Mouse (Mus musculus) layer of hippocampus, postnatal 36 days (tissue): Measurements from ENCODE around the gene Pfkfb4. TPM values are rescaled to one million over a fixed set of nuclear protein-coding genes. Genes with fewer than 3 reads are reported as not detected.

ENCODE experiments used
- DNase-seq, 2 experiments: peaks; one replicate each; pipeline ENCODE4 v3.0.0; 2022
- total RNA-seq, 2 experiments: library from RNA; stranded (reverse); gene quantifications; 2 replicates each; pipeline ENCODE4 v1.2.3; 2021

Pfkfb4 gene
- 10 to 100 TPM; 10.2 to 15.4 TPM for total RNA-seq

DNA sequence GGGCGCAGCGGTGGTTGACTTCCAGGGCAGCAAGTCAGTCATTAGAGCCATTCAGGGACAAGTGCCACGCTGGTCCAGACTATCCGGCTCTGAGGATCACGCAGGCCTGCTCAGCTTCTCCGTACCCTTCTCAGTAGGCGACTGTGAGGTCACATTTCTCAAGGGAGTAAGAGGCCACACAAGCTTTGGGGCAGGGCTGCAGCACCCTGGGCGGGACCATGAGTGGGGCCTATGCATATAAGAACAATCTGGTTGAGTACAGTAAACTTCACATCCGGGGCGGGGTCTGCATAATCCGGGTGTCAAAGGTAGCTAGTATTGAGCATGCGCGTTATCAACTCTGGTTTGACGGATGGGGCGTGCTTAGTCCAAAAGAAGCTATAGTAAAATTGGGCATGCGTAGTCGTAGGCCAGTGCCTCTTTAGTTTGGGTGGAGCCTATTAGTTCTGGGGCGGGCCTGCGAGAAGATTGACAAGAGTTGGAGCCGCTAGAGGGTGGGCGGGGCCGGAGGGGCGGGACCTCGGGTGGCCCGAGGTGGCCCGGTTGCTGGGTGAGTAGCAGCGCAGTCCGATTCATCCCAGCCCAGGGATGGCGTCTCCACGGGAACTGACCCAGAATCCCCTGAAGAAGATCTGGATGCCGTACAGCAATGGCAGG lies at the start of gene Pfkfb4:
Gene Pfkfb4, plus strand, starts transcription at position 351 of the 657 bp plus-strand sequence.
- DNase-seq, result peak; percentile 87 to 89

DNA sequence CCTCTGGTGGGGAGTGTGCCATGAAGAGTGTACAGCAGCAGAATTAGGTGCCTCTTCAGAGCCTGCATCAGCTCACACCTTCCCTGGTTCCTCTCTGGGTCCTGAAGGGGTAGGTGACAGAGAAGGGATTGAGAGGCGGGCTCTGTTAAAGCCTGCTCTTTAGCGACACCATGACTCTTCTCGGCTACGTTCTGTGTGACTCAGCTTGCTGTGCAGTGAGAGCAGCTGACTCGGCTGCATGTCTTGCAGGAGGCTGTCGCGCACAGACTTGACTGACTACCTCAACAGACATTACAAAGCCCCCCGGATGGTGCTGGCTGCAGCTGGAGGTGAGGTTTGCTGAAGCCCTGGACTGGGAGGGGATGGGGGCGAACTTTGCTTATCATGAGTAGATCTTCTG lies 46.5 kb upstream of the Pfkfb4 start:
- DNase-seq, result no peak

DNA sequence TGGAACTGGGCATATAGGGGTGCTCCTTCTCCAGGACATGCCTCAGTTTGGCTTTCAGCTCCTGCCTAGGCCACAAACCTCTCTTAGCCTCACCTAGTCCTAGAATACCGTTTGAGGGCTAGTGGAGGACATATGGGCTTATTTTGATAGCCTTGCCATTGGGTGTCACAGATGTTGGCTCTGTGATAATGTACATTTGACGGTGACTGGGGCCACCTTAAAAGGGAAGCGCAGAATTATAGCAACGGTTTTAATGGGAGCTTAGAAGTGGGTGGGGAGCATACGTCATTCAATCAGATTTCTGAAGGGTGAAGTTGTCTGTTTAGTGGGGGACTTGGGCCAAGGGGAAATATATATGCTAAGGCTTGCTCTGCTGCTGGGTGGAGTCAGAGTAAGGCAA lies 46.0 kb upstream of the Pfkfb4 start:
- DNase-seq, result no peak

DNA sequence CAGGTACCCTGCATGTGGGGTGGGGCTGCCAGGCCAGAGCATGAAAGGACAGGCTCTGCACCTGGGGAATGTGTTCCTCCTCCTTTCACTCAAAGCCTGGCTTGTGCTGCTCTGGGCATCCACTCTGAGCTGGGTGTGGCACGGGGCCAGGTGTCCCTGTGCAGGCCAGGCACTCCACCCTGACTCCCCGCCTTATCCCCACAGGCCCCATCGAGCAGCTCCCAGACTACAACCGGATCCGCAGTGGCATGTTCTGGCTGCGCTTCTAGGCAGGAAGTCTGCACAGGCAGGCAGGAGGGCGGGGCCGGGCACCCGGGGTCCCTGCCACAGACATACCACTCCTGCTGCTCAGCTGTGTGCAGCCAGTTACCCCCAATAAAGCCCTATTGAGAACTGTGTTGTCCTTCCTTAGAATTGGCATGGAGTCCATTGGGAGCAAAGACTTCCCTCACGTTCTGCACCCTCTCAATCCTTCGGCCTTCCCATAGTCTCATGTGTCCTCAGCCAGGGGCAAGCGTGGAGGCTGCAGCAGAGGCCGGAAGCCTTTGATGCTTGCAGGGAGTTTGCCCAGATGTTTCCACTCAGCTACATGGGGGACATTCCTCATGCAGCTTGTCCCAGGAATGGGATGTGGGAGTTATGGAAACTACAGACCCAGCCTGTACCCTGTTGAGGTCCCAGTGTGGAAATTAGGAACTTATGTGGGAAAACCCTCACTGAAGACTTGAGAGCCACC lies 42.2 kb upstream of the Pfkfb4 start:
- DNase-seq, result no peak

DNA sequence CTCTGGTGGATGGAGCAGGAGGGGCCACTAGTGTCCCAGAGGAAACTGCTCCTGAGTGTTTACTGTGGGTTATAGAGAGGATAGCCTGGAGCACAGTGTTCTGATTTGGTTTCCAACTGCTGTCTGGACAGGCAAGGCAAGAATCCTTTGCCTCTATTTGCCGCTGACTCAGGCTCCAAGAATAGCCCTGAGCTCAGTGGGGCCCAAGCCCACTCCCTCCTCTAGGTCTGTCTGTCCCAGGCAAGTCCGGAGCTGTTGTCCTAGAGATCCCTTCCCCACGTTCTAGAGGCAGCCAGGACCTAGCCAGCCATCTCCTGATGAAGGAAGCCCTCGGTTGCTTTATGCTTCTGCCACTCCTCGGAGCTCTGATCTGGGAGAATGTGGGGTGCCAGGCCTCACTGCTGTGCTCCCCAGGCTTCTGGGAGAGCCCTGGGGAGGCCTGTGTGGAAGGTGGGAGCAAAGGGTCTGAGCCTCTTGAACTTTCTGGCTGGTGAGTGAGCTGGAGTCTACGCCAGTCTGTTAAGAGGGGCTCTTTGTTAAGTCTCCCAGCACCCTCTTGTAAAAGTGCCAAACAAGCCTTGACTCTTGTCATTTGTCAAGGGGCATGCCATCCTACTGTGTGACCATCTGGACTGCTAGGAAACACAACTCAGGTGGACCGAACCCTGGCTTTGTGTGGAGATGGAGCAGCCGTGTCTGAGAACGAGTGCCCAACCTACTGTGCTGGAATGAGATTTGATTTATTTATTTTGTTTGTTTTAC lies 41.4 kb upstream of the Pfkfb4 start:
- DNase-seq, result no peak

DNA sequence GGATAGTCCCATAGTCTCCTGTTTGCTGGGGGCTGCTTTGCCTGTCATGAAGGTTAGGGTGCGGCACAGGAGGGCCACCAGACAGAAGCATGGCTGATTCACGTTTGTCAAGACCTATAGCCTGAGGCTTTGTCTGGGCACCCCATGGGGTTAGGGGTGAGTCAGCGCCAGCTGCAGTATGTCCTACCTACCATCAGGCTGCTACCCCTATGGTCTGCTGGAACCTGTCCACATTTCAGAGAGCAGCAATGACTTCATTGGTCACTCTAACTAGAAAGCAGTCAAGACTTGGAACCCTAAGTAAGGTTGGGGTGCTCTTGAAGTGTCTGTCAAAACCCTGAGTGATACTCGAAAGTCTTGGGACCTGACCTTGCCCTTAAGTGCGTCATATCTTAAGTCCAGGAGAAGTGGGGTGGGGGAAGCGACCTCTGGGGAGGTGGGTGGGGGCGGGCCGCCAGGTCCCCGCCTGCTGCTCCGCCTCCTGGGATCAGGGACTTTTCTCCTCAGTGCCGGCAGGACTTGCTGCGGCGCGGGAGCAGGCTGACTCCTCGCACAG lies 38.4 kb upstream of the Pfkfb4 start, which contains the start of gene Col7a1:
Gene Col7a1, plus strand, starts transcription at position 506 of the 556 bp plus-strand sequence.
- DNase-seq, result no peak

DNA sequence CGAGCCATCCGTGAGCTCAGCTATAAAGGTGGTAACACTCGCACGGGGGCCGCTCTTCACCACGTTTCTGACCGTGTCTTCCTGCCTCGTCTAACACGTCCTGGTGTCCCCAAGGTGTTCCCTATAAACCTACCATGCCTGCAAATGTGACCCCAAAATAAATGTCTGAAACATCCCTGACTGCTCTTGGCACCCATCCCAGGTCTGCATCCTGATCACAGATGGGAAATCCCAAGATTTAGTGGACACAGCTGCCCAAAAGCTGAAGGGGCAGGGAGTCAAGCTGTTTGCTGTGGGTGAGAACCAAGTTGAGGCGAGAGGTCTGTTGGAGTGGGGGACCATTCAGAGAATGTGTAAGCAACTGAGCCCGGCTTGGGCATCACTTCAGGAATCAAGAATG lies 36.3 kb upstream of the Pfkfb4 start:
- no peak for DNase-seq

DNA sequence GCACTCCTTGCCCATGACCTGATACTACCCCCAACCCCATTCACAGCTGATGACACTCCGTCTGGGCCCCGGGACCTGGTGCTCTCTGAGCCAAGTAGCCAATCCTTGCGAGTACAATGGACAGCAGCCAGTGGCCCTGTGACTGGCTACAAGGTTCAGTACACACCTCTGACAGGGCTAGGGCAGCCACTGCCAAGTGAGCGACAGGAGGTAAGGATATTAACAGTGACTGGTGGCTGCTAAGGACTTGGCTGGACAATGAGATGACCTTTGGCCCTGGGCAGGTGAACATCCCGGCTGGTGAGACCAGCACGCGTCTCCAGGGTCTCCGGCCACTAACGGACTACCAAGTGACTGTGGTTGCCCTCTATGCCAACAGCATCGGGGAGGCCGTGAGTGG lies 35.7 kb upstream of the Pfkfb4 start:
- DNase-seq, result no peak

DNA sequence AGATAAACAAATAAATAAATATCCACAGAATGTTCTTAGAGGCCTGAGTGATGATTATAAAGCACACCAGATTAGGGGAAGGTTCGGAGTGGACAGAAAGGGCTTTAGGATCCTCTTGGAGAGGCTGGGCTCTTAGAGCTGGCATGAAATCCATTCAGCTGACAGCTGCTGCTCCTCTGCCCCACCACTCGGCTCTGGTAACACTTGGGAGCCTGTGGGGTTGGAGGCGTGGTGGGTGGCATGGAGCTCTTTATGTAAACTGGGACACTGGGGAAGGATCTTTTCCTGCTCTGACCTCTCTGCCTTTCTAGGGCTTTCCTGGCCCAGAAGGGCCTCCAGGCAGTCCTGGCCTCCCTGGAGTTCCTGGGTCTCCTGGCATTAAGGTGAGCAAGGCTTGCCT lies 28.0 kb upstream of the Pfkfb4 start:
- no peak for DNase-seq

DNA sequence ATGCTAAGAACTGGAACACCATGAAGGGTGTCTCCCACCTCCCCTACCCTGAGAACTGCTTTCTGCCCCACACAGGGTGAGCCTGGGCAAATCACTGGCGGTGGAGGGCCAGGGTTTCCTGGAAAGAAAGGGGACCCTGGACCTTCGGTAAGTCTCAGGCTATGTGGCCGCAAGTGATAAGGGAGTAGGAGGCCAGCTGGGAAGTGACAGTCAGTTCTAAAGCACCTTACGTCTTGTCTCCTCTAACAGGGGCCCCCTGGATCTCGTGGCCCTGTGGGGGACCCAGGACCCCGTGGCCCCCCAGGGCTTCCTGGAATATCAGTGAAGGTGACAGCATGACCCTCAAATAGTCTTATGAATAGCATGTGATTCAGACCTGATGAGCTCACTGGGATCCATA lies 27.2 kb upstream of the Pfkfb4 start:
- no peak for DNase-seq

DNA sequence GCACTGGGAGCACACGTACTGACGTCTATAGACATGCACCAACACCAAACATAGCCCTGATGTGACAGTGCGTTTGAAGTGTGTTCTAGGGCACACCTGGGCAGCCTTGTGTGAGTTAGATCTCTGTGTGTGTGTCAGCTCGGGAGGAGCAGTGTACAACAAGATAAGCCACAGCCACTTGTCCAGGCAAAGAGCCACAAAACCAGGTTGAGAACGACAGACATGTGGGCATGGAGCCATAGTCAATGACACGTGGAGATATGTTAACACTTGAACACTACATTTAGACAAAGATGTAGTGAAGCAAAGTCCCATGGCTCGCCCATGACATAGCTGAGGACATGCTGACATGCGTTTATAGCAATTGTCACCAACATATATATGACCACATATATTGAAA lies 21.0 kb upstream of the Pfkfb4 start:
- DNase-seq, result no peak

DNA sequence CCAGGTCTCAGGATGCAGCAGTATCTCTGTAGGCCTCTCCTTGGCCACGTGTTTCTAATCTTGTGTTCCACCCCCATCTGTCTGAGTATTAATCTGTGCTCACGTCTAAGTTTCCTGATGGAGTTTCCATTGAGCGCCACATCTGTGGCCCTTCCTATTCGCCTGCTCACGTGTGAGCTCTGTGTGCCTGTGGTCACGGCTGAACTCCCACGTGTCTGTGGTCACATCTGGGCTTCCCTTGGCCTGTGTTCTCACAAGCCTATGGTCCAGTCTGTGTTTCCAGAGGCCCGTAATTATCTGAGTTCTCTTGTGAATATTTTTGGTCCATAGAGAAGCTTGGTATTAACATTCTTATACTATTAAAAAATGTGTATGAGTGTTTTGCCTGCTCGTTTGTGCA lies 15.1 kb upstream of the Pfkfb4 start:
- DNase-seq, result no peak

DNA sequence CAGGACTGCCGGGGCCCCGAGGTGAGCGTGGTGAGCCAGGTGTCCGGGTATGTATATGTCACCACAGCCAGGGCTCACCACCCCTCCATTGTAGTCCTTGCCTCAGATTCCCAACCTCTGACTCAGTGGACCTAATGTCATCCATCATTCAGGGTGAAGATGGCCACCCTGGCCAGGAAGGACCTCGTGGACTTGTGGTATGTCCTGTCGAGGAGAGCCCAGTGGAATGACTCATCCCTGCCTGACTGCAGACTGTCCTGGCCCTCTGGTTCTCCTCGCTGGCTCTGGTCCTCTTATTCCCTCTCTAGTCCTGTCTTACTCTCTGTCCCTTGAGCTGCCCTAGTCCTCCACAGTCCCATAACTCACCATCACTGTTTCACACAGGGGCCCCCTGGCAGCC lies 13.6 kb upstream of the Pfkfb4 start:
- DNase-seq, result no peak

DNA sequence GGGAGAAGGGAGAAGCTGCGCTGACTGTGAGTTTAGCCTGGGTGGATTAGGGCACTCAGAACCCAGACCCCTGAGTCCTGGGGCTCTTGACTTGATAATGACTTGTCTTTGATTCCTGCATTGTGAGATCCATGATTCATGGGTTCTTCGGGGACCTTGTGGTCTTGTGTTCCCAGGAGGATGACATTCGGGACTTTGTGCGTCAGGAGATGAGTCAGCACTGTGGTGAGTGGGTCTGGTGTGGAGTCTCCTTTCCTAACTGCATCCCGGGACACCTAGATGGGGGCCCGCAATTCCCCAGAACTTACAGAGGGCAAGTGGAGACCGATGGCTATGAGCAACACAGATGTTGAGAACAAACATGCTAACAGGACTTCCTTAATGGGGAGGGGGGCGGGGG lies 9.1 kb upstream of the Pfkfb4 start:
- DNase-seq, result no peak

DNA sequence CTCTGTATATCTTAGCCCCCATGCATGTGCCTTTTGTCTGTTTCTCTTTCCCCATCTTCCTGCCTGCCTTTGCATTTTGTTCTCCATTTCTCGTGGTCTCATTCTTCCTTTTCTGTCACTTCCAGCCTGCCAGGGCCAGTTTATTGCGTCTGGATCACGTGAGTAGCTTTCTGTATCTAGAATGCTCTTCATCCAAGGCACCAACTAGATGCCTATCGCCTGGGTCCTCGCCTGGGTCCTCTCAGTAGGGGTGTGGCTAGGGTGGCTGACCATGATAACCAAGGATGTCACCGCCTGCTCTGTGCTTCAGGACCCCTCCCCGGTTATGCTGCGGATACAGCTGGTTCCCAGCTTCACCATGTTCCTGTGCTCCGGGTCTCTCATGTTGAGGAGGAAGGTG lies 8.4 kb upstream of the Pfkfb4 start:
- DNase-seq, result no peak

DNA sequence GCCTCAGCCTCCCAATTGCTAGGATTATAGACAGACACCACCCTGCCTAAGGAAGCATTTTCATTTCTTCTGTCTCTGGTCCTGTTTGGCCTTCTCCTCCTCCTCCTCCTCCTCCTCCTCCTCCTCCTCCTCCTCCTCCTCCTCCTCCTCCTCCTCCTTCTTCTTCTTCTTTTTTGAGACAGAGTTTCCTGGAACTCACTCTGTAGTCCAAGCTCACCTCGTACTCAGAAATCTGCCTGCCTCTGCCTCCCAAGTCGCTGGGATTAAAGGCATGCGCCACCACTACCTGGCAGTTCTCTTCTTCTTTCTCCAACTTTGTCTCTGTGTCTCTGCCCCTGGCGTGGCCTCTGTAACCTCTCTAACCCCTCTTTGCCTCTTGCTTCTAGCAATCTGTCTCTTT lies 5.9 kb upstream of the Pfkfb4 start, which contains the start of gene Ucn2:
Gene Ucn2, plus strand, starts transcription at position 301 of the 400 bp plus-strand sequence.
- DNase-seq, result no peak

DNA sequence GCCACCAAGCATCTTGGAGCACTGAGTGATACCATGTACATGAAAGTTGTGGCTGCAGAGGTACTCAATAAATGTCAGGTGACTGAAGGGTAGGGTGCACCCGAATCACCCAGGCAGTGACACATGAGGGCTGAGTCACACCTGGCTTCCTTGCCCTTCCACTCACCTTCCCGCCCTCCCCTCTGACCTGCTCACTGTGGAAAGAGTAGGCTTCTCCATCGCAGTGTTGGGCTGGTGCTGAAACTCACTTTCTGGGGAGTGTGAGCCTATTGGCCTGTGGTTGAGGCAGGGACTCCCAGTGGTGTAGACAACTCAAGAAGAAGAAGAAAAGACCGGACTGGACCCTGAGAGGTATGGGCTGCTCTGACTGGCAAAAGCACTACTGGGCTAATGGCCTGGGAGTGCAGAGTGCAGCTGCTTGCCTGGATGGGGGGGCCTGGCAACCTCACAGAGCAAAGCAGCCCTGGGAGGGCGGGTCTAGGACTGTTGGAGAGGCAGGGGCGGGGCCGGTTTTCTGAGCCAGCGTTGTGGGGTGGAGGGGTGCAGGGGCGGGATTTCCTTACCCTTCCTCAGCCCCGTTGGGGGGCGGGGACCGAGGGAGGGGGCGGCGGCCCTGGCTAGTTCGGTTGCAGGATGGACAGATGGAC lies 3.8 kb upstream of the Pfkfb4 start:
- DNase-seq, result no peak

DNA sequence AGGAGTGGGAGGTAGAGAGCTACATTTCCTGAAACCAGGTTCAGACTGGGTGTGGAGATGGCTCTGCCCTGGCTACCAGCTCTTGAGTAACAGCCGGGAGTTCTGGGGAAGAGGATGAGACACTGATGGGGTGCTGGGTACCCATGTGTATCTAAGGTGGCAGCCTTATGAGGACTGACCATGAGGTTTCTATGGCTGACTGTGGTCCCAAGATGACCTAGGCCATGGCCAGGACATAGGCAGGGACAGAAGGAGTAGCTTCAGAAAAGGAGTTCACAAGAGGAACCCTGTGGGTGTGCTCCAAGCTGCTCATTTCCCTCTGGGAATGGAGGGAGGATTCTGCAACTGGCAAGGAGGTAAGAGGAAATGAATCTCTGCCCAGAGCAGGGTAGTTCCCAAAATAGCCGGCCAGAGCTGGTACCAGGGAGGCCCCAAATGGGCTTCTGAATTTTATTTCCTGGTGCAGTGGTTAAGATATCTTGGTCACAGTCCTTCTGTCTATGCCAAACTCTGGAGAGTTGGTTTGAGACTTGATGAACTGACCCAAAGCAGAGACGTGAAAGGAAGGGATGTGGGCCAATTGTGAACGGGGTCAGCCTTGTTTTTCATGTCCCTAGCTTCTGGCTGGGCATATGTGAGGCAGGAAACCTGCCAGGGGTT lies 1.6 kb upstream of the Pfkfb4 start:
- no peak for DNase-seq

DNA sequence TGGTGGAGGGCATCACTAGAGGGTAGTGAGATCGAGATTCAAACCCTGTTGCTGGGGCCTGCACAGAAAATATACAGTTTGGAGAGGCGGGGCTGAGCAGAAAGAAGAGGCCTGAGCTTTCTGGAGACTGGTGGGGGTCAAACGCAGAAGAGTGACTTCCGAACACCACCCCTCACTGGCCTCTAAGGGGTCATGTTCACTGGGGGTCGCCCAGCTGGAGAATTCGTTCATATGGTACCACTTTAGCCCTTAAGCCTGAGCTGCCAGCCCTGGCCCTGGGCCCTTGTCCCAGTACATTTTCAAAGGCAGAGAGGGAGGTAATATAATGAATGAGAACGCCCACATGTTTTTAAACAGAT lies 1.1 kb upstream of the Pfkfb4 start:
- peak in 1 of 2 experiments; percentile 30 for DNase-seq

DNA sequence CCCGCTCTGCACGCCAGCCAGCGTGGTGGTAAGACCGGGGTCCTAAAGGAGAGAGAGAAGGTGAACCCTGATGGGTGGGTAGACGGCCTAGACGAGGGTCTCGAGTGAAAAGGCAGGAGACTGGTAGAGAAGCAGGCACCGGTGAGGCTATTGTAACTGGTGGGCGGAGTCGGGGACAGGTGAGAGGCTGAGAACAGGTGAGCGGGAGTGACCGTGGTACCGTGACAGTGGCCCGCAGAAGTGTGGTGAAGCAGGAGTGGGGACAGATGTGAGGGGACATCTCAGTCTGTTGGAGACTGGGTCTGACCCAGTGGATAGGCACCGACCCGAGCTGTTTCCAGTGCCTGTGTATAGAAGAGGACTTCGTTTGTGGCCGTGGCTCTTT lies 499 bp downstream of the Pfkfb4 start:
- no peak for DNase-seq

DNA sequence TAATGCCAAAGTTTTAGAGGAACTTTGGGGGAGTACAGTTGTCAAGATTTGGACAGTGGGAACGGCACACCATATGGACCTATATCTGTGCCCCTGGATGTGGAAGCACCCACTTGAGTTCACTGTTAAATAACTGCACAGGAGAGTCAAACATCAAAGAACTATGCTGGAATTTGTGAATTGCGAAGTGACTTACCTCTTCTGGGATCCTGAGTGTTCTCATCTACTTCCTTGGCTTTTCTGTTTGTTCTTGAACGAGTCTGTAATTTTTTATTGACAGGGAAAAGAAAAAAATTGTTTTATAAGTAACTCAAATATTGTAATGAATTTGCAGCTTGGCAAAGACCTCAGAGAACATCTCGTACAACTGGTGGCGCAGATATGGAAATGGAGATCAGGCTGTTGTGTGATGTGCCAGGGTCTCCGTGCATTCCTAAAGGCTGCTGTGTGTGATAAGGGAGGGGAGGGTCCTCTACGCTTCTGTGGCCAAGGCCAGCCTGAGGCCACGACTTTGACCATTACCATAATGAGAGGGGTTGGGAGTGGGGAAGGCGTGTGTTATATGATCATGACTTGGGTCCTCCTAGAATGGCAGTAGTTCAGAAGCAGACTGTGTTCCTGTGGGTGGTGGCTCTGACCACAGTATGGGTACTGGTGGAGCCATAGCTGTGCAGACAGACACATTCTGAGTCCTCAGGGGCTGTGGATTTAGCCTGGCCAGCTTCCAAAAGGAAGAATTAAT lies 1.2 kb downstream of the Pfkfb4 start:
- DNase-seq, result no peak
